Mouse (Mus musculus) retina, postnatal 1 day (tissue): ENCODE data around the gene Heph.
"Not testable (repeated sequence)": the region's sequence is repeated elsewhere in the genome, so short reads cannot be mapped to it uniquely, and the experiment has no call there.

Experiments
- DNase-seq: peaks from one replicate; pipeline ENCODE4 v3.0.0-alpha.2; 2012

Heph gene

GRCm38 (mm10) chrX:96455149-96455548 lies at the start of gene Heph:
Gene Heph, plus strand, starts transcription at chrX:96455359.
- DNase-seq, result no peak

- DNase-seq, result not testable (repeated sequence)
Observed at GRCm38 (mm10) chrX:96415351-96415750, 39.8 kb upstream of the Heph start.

- DNase-seq, result no peak
Observed at GRCm38 (mm10) chrX:96416970-96417369, 38.2 kb upstream of the Heph start.

- no peak for DNase-seq
Observed at GRCm38 (mm10) chrX:96417733-96418132, 37.4 kb upstream of the Heph start.

GRCm38 (mm10) chrX:96419383-96419782 lies 35.8 kb upstream of the Heph start:
- DNase-seq, result no peak

- DNase-seq, result peak; percentile 80
Observed at GRCm38 (mm10) chrX:96456201-96456963, 1.2 kb downstream of the Heph start, which contains the start of gene Hsf3. Gene Hsf3, minus strand, starts transcription at chrX:96456294.

GRCm38 (mm10) chrX:96501580-96501979 lies 46.4 kb downstream of the Heph start:
- peak; percentile 6 for DNase-seq
